Mouse (Mus musculus) embryonic facial prominence, embryonic 15.5 days (tissue): Measurements from ENCODE around the gene Sfrp4. TPM values are rescaled to one million over a fixed set of nuclear protein-coding genes. Genes with fewer than 3 reads are reported as not detected.
"Not testable (repeated sequence)": the region's sequence is repeated elsewhere in the genome, so short reads cannot be mapped to it uniquely, and the experiment has no call there.

Source experiments
- ATAC-seq: fragments of 200-750 bp; cut with Nextera tagmentation; 2 replicates; pipeline ENCODE4 v1.8.0; 2017; ENCODE audit warnings: low read depth, moderate TSS enrichment; ENCODE audit not compliant: insufficient number of reproducible peaks, low FRiP score, low TSS enrichment
- H3K27ac ChIP-seq: fragments of 300-500 bp; sonication (generic); replicated peaks from 2 replicates; pipeline ENCODE4 v1.5.1; 2015; ENCODE audit warnings: mild to moderate bottlenecking, inconsistent platforms
- H3K27me3 ChIP-seq: fragments of 300-500 bp; sonication (generic); 2 replicates; pipeline ENCODE4 v1.6.1; 2015; ENCODE audit warnings: inconsistent platforms
- H3K36me3 ChIP-seq: fragments of 300-500 bp; sonication (generic); 2 replicates; pipeline ENCODE4 v1.6.1; 2015; ENCODE audit warnings: mild to moderate bottlenecking, inconsistent platforms
- H3K4me1 ChIP-seq: fragments of 300-500 bp; sonication (generic); 2 replicates; pipeline ENCODE4 v1.6.1; 2015; ENCODE audit warnings: inconsistent platforms
- H3K4me2 ChIP-seq: fragments of 300-500 bp; sonication (generic); replicated peaks from 2 replicates; pipeline ENCODE4 v1.6.1; 2015; ENCODE audit warnings: mild to moderate bottlenecking, inconsistent platforms
- H3K4me3 ChIP-seq: fragments of 300-500 bp; sonication (generic); replicated peaks from 2 replicates; pipeline ENCODE4 v1.5.1; 2015; ENCODE audit warnings: mild to moderate bottlenecking, inconsistent platforms
- H3K9ac ChIP-seq: fragments of 300-500 bp; sonication (generic); 2 replicates; pipeline ENCODE4 v1.6.1; 2015; ENCODE audit warnings: inconsistent platforms
- H3K9me3 ChIP-seq: fragments of 300-500 bp; sonication (generic); replicated peaks from 2 replicates; pipeline ENCODE4 v1.6.1; 2016; ENCODE audit warnings: inconsistent platforms
- WGBS: fragments of 180-500 bp; shearing (Covaris S2); methylation state at CpG from one replicate; pipeline ENCODE4 v1.1.7; 2015; 5-methylcytosine and 5-hydroxymethylcytosine counted together
- polyA plus RNA-seq: library from polyadenylated mRNA; unstranded; fragments of >200 nt; fragmentation: Nextera tagmentation; extraction: Ambion mirVana; gene quantifications from 2 replicates; pipeline ENCODE4 v1.2.1, GENCODE M21; 2015

Sfrp4 gene
- 26.1 and 33.7 TPM in 2 replicates for polyA plus RNA-seq

DNA sequence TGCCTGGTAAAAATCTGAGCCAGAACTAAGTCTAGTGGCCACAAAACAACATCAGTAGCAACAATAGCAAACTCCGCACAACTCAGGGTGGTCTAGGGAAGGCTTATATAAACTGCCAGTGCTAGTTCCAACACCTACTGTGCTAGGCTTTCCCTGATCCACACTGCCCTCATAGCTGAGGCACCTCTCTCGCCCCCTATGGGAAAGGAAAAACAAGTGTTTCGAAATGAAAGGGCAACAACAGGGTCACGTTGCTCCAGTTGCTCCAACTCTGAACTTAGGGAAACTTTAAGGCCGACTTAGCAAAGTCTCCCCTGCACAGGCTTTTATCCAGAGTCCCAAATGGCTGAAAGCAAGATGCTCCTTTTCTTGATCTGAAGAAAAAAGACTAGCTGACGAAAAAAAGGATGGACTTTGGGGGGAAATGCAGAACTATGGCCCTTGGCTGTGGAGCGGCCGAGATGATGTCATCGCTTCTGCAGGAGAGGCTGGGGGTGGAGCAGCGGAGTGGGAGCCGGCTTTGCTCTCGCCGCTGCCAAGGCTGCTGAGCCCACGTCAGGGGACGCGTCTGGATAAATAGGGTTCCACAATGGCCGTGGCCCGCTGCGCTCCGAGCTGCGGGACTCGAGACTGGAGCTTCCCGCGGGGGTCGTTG is at the start of gene Sfrp4:
Sfrp4 (plus strand) TSS at position 532 of the 655 bp plus-strand sequence.
- ATAC-seq = peak; percentile 76; the same call in 1 of the 2 replicates
- no peaks in the 10 kb centered on the region for H3K9me3 ChIP-seq
- peak within 1 kb of the TSS; percentile 21; the same call in 1 of the 2 replicates for H3K9ac ChIP-seq
- H3K4me2 ChIP-seq = peak within 1 kb of the TSS; percentile 86
- H3K4me1 ChIP-seq = peaks cover 12% of the 10 kb centered on the region
- WGBS = 5% methylated on average over 25 of the region's 25 CpGs
- H3K4me3 ChIP-seq = peak within 1 kb of the TSS; percentile 48
- no peak within 1 kb of the TSS for H3K27ac ChIP-seq
- peaks cover 28% of the 10 kb centered on the region for H3K27me3 ChIP-seq
- no peaks in the 10 kb centered on the region for H3K36me3 ChIP-seq

DNA sequence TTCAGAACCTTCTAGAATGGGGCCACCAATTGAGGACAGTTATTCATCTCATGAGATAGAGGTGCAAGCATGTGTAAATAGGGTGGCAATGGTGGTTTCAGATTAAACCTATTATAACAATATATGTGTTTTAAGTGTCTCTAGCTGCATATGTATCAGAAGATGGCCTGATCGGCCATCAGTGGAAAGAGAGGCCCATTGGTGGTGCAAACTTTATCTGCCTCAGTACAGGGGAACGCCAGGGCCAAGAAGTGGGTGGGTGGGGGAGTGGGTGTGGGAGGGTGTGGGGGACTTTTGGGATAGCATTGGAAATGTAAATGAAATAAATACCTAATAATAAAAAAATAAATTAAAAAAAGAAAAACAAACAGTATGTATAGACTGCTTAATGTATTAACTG is 48.2 kb upstream of the Sfrp4 start:
- H3K27me3 ChIP-seq, H3K4me1 ChIP-seq, H3K4me2 ChIP-seq, H3K27ac ChIP-seq, H3K9me3 ChIP-seq, H3K4me3 ChIP-seq, ATAC-seq, H3K9ac ChIP-seq, H3K36me3 ChIP-seq: not testable (repeated sequence)
- 88% methylated on average over 2 of the region's 2 CpGs for WGBS

- H3K9me3 ChIP-seq = no peaks in the 10 kb centered on the region
- no peak overlapping the region for H3K9ac ChIP-seq
- no peak overlapping the region for H3K4me3 ChIP-seq
- no peaks in the 10 kb centered on the region for H3K36me3 ChIP-seq
- no peak overlapping the region for H3K27ac ChIP-seq
- H3K4me1 ChIP-seq = no peaks in the 10 kb centered on the region
- no peak overlapping the region for H3K4me2 ChIP-seq
- 91% methylated on average over 3 of the region's 3 CpGs for WGBS
- no peaks in the 10 kb centered on the region for H3K27me3 ChIP-seq
- ATAC-seq = no peak
Measured at GRCm38 (mm10) chr13:19575947-19576346, 47.0 kb upstream of the Sfrp4 start.

GRCm38 (mm10) chr13:19590996-19591759 is 31.7 kb upstream of the Sfrp4 start:
- WGBS = 74% methylated on average over 3 of the region's 3 CpGs
- Histone ChIP-seq H3K9me3 (no peaks in the 10 kb centered on the region), H3K4me1 (no peaks in the 10 kb centered on the region), H3K4me2 (no peak overlapping the region), H3K9ac (no peak overlapping the region), H3K27me3 (no peaks in the 10 kb centered on the region), H3K27ac (no peak overlapping the region), H3K36me3 (no peaks in the 10 kb centered on the region), H3K4me3 (no peak overlapping the region)
- ATAC-seq = 0 out of 2 replicates have a peak, but pooled peaks have one; percentile 24

DNA sequence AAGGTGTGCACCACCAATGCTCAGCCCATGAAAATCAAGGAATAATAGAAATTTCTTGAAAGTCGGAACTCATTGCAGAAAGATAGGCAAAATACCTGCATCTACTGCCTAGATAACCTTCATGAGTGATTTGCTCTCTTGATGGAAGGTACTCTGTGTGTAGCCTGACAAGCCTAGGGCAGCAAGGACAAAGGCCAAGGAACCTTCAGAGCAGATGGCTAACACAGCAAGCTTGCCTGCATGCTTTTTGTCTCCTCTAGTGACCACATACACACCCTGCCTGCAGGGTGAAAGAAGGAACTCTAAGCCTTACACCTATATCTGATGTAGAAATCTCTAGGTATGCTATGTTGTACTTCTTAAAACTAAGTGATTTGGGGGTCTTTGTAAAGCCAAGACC is 27.8 kb upstream of the Sfrp4 start:
- H3K4me1 ChIP-seq = no peaks in the 10 kb centered on the region
- 94% methylated on average over 1 of the region's 1 CpGs for WGBS
- H3K36me3 ChIP-seq = no peaks in the 10 kb centered on the region
- no peak overlapping the region for H3K4me3 ChIP-seq
- H3K27me3 ChIP-seq = no peaks in the 10 kb centered on the region
- no peak for ATAC-seq
- H3K4me2 ChIP-seq = no peak overlapping the region
- no peaks in the 10 kb centered on the region for H3K9me3 ChIP-seq
- no peak overlapping the region for H3K9ac ChIP-seq
- no peak overlapping the region for H3K27ac ChIP-seq

GRCm38 (mm10) chr13:19599242-19599641 is 23.7 kb upstream of the Sfrp4 start:
- H3K4me2 ChIP-seq = no peak overlapping the region
- 77% methylated on average over 6 of the region's 6 CpGs for WGBS
- no peaks in the 10 kb centered on the region for H3K9me3 ChIP-seq
- H3K27me3 ChIP-seq = no peaks in the 10 kb centered on the region
- H3K36me3 ChIP-seq = no peaks in the 10 kb centered on the region
- no peak overlapping the region for H3K9ac ChIP-seq
- H3K4me1 ChIP-seq = no peaks in the 10 kb centered on the region
- no peak overlapping the region for H3K27ac ChIP-seq
- H3K4me3 ChIP-seq = no peak overlapping the region
- no peak for ATAC-seq

- no peaks in the 10 kb centered on the region for H3K36me3 ChIP-seq
- no peak overlapping the region for H3K4me2 ChIP-seq
- H3K9me3 ChIP-seq = no peaks in the 10 kb centered on the region
- no peak overlapping the region for H3K4me3 ChIP-seq
- 39% methylated on average over 1 of the region's 1 CpGs for WGBS
- no peak overlapping the region for H3K9ac ChIP-seq
- no peak overlapping the region for H3K27ac ChIP-seq
- H3K4me1 ChIP-seq = no peaks in the 10 kb centered on the region
- H3K27me3 ChIP-seq = no peaks in the 10 kb centered on the region
- no peak for ATAC-seq
Measured at GRCm38 (mm10) chr13:19602531-19602930, 20.4 kb upstream of the Sfrp4 start.

GRCm38 (mm10) chr13:19603719-19604118 is 19.2 kb upstream of the Sfrp4 start:
- Histone ChIP-seq H3K27ac (no peak overlapping the region), H3K36me3 (no peaks in the 10 kb centered on the region), H3K27me3 (no peaks in the 10 kb centered on the region), H3K9me3 (no peaks in the 10 kb centered on the region), H3K4me1 (no peaks in the 10 kb centered on the region), H3K4me3 (no peak overlapping the region), H3K9ac (no peak overlapping the region), H3K4me2 (no peak overlapping the region)
- WGBS = 63% methylated on average over 1 of the region's 1 CpGs
- no peak for ATAC-seq

- Histone ChIP-seq H3K27ac (no peak overlapping the region), H3K9ac (no peak overlapping the region), H3K4me3 (no peak overlapping the region), H3K36me3 (no peaks in the 10 kb centered on the region), H3K4me2 (no peak overlapping the region), H3K9me3 (no peaks in the 10 kb centered on the region), H3K4me1 (no peaks in the 10 kb centered on the region), H3K27me3 (no peaks in the 10 kb centered on the region)
- no peak for ATAC-seq
Measured at GRCm38 (mm10) chr13:19604916-19605315, 18.0 kb upstream of the Sfrp4 start.

GRCm38 (mm10) chr13:19608120-19608519 is 14.8 kb upstream of the Sfrp4 start:
- H3K27ac ChIP-seq = no peak overlapping the region
- H3K4me3 ChIP-seq = no peak overlapping the region
- H3K27me3 ChIP-seq = no peaks in the 10 kb centered on the region
- no peaks in the 10 kb centered on the region for H3K4me1 ChIP-seq
- no peak overlapping the region for H3K4me2 ChIP-seq
- H3K9ac ChIP-seq = no peak overlapping the region
- no peaks in the 10 kb centered on the region for H3K9me3 ChIP-seq
- no peak for ATAC-seq
- H3K36me3 ChIP-seq = no peaks in the 10 kb centered on the region

- no peaks in the 10 kb centered on the region for H3K4me1 ChIP-seq
- H3K27me3 ChIP-seq = no peaks in the 10 kb centered on the region
- no peaks in the 10 kb centered on the region for H3K36me3 ChIP-seq
- H3K4me3 ChIP-seq = no peak overlapping the region
- H3K4me2 ChIP-seq = no peak overlapping the region
- no peaks in the 10 kb centered on the region for H3K9me3 ChIP-seq
- WGBS = 75% methylated on average over 1 of the region's 1 CpGs
- H3K9ac ChIP-seq = no peak overlapping the region
- no peak for ATAC-seq
- no peak overlapping the region for H3K27ac ChIP-seq
Measured at GRCm38 (mm10) chr13:19612348-19612747, 10.6 kb upstream of the Sfrp4 start.

- H3K4me1 ChIP-seq = no peaks in the 10 kb centered on the region
- no peak overlapping the region for H3K9ac ChIP-seq
- no peak overlapping the region for H3K27ac ChIP-seq
- H3K9me3 ChIP-seq = no peaks in the 10 kb centered on the region
- no peaks in the 10 kb centered on the region for H3K36me3 ChIP-seq
- H3K27me3 ChIP-seq = no peaks in the 10 kb centered on the region
- H3K4me2 ChIP-seq = no peak overlapping the region
- ATAC-seq = no peak
- WGBS = 74% methylated on average over 3 of the region's 3 CpGs
- H3K4me3 ChIP-seq = no peak overlapping the region
Measured at GRCm38 (mm10) chr13:19612963-19613362, 9.9 kb upstream of the Sfrp4 start.
